Mouse (Mus musculus) brain, embryonic 18.5 days (tissue): Measurements from ENCODE around the gene Phpt1.
"Not testable (repeated sequence)": the region's sequence is repeated elsewhere in the genome, so short reads cannot be mapped to it uniquely, and the experiment has no call there.

Source experiments
- DNase-seq: peaks from one replicate; pipeline ENCODE4 v3.0.0-alpha.2; 2012; ENCODE audit warnings: low read depth, low spot score

Gene Phpt1

DNA sequence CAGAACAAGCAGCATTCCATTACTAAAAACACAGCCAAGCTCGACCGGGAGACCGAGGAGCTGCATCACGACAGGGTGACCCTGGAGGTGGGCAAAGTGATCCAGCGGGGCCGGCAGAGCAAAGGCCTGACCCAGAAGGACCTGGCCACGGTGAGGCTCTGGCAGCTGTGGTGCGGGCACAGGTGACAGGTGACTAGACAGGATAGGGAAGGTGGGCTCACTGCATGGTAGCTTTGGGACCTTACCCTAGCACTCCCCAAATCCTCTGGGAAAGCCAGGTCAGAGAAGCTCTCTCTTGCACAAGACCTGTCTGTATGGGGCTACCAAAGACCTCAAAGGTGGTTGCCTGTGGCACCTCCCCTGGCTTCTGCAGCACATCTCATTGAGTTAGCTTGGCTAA, 14.5 kb downstream of the Phpt1 start:
- no peak for DNase-seq

DNA sequence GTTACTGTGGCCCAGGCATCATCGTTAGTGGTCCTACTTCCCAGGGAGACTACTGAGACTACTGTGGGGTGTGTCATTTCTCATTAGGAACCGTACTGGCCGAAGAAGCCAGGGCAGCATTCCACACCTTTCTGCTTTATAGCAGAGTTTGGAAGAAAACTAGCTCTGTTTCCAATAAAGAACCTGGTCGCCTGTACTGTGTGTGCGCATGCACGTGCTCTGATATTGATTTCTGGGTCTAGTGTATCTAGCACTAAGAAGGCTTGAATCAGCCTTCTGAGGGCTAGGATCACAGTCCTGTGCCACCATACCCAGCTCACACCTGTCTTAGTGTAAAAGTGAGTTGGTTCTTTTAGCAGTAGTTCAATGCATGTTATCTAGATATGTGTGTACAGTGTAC, 16.2 kb downstream of the Phpt1 start:
- DNase-seq = no peak

DNA sequence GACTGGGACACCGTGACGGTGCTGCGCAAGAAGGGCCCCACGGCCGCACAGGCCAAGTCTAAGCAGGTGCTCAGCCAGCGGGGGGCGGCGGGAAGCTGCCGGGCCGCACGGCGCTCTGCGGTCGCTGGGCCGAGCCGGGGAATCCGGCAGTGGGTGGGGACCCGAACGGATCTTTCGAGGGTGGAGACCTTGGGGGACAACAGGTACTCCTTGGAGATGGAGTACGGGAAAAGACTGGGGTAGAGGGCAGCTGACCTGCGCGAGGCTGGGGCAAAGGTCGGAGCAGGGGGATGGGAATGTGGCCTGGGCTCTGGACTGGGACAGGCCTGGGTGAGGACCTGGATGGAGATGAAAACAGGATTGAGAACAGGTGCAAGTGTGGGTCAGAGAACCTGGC, 17.1 kb downstream of the Phpt1 start:
- no peak for DNase-seq

DNA sequence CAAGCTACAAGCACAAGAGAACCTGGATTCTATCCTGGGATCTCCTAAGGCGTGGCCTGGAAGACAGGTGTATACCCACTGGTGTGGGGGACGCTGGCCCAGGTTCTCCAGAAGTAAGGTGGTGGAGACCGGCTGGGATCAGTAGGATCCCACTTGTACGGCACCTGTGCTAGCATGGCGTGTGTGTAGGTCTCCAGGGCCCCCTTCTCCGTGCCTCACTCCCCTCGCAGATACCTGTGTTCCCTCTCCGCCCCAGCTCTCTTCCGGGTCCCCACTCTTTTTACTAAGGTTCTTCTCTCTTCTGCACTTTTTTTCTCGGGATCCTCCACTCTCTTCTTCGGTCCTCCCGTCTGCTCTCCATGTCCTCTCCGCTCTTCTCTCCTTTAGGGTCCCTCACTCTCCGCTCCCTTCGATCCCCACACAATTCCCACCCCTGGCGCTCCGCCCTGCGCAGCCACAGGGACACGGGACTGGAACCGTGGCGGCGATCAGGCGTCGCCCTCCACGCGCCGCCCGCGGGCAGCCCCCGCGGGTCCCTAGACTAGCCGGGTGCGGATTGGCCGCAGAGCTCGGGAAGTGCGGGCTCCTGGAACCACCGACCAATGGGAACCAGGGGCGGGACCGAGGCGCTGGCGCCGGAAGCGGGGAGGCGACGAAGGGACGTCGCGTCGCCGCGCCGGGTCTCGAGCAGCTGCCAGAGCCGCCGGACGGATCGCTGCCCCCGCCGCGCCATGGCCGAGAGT, 17.6 kb downstream of the Phpt1 start, which contains the start of gene Edf1:
TSS of gene Edf1 (plus strand) at position 627 of the 743 bp plus-strand sequence.
- peak; percentile 86 for DNase-seq

DNA sequence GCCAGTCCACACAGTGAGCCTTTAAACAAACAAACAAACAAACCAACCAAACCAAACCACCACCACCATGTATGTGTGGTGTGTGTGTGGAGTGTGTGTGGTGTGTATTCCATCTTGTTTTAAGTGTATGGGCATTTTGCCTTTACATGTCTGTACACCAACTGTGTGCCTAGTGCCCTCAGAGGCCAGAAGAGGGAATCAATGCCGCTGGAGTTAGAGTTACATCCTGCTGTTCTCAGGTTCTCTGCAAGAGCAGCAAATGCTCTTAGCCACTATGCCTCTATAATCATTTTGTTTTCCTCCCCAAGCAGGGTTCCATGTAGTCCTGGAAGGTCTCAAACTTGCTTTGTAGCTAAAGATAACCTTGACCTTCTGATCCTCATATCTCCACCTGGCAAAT, 18.7 kb downstream of the Phpt1 start:
- DNase-seq = no peak

DNA sequence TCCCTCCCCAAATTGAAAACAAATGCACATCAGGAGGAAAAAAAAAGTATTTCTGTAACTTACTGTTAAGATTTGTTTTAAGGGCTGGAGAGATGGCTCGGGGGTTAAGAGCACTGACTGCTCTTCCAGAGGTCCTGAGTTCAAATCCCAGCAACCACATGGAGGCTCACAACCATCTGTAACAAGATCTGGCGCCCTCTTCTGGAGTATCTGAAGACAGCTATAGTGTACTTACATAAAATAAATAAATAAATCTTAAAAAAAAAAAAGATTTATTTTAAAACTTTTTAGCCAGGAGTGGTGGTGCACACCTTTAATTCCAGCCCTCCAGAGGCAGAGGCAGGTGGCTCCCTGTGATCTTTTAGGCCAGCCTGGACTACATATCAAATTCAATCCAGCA, 19.5 kb downstream of the Phpt1 start:
- DNase-seq = not testable (repeated sequence)

DNA sequence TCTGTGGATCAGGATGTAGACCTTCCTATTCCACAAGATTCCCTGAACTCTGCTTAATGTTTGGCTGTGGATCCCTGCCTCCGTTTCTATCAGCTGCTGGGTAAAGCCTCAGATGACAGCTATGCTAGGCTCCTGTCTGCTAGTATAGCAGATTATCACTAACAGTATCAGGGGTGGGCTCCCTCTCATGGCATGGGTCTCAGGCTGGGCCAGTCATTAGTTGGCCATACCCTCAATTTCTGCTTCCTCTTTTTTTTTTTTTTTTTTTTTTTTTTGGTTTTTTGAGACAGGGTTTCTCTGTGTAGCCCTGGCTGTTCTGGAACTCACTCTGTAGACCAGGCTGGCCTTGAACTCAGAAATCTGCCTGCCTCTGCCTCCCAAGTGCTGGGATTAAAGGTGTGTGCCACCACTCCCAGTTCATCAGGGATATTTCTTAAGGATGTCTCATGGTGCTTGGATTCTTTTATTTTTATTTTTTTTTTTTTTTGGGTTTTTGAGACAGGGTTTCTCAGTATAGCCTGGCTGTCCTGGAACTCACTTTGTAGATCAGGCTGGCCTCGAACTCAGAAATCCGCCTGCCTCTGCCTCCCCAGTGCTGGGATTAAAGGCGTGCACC, 21.7 kb downstream of the Phpt1 start:
- DNase-seq = not testable (repeated sequence)

DNA sequence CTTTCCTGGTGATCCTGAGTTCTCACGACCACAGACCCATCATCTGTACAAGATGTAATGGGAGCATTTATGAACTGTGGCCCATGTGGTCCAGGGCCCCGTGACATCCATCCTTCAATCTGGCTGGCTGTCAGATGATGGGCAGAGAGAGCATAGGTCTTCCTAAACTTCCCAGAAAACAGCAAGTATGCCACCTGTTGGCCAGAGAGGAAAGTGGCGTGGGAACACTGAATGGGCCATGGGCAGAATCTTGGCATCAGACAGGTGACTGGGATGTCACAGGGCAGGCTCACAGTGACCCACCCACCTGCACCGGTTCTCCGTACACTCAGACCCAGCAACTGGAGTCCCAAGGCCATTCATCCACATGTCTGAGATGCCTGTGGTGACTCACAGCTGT, 23.8 kb downstream of the Phpt1 start:
- no peak for DNase-seq

DNA sequence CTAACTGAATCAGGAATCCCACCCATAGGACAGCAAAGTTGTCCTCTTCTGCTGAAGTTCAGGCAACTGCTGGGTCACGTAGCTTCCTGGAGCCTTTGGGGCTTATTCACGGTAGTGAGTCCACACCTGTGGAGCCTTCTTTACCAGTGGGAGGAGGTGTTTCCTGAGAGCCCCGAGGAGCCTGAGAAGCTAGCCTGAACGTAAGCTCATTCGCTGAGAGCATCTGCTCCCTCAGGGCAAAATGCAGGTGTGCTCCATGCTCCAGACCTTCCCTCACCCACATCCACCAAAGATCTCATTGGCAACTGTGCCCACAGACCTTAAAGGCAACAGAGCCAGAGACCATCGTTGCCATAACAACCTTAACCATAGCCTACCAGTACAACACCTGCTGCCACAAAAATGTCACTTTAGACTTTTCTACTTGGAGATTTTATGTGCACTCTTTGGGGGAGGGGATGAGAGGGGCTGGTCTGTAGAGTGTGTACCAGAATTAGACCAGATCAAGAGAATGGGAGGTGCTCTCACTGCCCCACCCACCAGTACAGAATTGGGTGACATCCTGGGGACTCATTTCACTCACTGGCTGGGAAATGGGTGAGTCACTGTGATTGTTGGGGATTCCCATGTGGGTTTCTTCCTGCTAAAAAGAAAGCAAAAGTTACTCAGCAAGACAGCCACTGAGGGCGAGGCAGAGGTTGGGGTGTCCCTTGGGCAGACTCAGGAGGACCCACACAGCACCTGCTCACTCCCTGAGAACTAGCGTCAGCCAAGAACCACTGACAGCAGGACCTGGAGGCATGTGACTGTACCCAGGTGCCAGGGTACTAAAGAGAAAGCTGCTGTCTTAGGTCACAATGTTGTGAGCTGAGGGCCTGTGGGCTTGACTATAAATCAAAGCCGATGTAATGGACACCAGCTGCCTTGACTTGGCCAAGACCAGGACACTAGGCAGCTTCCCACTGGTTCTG, 25.7 kb downstream of the Phpt1 start:
- no peak for DNase-seq

DNA sequence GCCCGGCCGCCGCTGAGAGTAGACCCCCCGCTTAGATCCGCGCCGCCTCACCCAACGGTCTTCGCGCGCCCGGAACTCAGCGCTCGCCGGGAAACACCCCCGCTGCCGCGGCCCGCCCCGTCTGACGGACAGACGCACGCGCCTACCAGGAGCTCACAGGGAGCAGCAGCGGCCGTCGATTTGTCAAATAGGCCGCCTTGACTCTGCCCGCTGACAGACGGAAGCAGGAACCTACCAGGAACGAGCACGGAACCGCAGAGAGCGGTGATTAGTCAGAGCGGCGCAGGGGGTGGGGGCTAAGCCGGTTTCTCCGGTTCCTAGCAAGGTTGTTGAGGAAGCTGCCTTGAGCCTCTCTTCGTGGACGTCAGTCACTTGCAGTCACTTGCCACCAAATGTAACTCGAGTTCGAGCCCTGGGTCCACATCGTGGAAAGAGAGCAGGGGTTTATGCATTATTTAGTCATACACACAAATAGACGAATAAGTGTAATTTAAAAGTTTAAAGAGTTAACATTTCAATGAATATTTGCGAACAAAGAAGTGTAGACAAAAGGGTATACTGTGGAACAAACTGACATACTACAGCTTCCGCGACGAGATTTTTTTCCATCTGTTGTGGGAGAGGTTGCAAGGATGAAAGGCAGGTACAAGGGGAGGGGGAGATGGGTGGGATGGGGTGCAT, 28.1 kb downstream of the Phpt1 start, which contains the start of gene Traf2:
TSS of gene Traf2 (minus strand) at position 130 of the 681 bp plus-strand sequence.
- DNase-seq = peak; percentile 96

DNA sequence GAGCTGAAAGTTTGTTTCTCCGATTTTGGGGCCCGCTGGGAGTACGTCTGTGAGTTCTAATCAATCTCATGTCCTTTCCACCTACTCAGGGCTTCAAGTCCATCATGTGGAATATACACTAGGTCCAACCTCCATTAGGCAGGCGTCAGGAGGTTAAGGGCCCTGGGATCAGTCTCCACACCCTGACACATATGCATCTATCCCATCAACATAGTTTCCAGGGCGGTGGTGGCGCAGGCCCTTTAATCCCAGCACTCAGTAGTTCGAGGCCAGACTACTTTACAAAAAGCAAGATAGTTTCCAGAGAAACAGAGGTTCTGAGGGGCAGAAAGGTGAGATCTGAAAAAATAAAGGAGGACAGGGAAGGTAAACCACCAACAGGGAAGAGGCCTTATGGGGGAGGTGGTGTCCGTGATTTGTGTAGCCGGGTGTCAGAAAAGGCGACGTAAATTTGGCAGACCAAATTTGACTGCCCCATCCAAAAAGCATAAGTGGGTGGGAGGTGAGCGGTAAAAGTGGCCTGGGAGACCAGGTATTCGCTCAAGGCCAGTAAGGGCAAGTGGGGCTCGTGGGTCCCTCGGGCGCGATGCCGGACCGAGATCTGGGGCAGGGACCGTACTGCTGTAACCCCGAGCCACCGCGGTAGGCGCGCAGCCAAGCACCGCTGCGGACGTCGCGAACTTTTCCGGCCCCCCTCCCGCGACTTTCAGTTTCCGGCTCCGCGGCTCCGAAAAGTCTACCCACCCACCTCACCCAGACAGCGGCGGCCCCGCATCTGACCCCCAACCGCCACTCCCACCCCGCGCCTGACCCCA, 28.8 kb downstream of the Phpt1 start:
- DNase-seq = no peak

DNA sequence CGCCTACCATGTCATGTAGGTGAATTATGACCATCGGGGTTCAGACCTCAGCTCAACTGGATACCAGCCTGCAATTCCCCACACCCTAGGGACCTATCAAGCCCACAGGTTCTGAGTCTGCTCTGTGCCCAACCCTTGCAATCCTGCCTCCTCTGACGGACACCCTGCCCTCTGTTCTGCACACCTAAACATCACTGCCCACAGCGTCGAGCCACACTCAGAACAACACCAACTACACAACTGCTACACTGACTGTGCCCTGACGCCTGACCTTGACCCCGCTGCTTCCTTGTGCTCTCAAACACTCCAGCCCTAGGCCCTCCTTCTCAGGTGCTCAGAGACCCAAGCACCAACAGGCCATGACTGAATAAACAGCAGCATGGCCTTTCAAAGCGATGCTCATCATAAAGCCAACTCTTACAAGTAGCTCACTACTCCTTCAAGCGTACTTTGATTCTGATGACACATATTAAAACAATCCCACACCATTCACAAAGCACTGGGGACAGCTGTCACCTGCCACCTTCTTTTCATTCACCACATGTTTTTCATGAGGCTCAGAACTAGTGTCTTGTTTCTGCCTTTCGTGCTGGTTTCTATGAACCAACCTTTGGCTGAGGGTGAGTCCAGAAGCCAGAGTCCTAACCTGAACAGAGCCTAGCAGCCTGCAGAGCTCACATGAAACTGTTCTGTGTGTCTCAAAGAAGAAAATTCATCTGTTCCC, 33.2 kb downstream of the Phpt1 start:
- DNase-seq = no peak

DNA sequence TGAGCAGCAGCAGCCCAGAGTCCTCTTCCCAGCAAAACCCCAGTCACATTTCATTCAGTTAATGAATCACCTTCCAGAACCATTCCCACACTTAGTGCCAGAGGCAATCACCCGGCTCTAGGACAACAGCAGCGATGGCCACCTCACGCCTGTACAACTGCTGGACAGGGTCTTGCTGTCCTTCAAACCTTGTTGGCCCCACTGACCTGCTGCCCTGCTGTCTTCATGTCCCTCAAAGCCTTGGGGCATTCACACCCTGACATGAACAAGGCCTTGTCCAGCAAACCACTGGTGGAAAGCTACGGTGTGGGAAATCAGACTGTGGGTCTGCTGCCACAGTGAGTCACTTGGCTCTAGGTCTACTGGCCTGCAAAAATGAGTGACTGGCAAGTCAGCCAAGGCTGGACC, 34.5 kb downstream of the Phpt1 start:
- no peak for DNase-seq

DNA sequence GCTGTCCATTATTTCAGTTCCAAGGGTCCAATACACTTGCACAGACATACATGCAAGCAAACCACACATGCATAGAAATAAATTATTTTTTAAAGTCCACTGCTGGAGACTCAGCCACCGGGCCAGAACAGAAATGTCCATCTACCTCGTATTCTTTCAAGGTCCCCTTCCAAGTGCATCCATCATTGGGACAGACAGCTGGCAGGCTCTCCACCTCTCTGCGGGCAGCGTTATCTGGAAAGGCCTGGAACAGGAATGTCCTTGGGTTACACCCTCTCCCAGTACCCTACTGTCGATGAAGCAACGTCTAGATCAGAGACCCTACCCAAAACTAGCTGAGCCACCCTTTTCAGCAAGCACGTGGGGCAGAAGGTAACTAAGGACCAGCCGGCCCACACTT, 38.5 kb downstream of the Phpt1 start:
- no peak for DNase-seq

DNA sequence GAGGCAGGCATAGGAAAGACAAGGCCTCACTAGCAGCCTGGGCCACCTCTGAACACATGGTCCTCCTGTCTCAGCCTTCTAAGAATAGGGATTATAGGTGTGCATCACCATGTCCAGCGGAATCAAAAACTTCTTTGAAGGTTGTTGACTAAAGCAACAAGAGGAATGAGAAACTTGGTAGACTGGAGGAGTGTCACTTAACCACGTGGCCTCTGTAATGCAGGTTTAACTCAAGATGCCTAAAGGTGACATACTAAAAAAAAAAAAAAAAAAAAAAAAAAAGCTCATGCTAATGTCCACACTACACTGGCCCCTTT, 40.2 kb downstream of the Phpt1 start:
- no peak for DNase-seq

DNA sequence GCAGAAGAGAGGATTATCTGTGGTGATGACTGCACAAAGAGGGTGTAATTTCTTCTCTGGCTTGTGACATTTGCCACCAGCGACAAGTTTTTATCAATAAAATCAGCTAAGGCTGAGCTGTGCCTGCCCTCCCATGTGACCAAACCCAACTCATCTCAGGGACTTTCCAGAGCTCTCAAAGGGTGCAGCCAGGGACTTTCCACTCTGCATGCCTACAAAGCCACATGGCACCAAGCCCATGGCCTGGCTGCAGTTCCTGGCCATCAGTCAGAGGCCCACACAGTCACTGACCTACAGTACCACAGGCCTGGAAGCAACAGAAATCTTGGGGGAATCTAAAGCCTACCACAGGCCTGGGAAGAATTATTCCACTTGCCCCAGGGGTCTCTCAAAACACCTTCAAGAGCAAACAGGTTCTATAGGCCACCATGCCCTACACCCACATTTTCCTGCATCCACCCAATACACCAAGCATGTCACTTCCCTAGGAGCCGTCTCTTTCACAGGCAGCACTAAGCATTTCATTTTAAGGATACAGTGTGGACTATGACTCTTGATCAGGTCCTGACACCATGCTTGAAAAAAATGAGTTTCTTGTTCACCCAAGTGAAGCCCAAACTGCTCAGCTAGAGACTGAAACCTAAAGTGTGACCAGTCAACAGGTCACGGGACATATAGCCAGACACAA, 40.7 kb downstream of the Phpt1 start:
- DNase-seq = no peak

DNA sequence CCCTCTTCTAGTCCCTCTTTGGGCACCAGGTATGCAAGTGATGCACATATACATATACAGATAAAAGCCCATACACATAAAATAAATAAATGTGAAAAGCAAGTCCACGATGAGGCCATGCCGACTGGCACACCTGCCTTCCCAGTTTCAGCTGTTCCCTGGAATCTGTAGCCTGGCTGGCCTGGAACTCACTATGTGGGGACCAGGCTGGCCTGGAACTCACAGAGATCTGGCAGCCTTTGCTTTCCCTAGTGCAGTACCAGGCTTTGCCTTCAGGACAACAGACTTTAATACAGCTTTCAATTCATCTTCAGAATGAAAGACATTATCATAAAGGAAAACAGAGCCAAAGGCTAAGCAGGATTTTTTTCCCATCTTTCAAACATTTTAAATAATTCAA, 41.3 kb downstream of the Phpt1 start:
- no peak for DNase-seq

DNA sequence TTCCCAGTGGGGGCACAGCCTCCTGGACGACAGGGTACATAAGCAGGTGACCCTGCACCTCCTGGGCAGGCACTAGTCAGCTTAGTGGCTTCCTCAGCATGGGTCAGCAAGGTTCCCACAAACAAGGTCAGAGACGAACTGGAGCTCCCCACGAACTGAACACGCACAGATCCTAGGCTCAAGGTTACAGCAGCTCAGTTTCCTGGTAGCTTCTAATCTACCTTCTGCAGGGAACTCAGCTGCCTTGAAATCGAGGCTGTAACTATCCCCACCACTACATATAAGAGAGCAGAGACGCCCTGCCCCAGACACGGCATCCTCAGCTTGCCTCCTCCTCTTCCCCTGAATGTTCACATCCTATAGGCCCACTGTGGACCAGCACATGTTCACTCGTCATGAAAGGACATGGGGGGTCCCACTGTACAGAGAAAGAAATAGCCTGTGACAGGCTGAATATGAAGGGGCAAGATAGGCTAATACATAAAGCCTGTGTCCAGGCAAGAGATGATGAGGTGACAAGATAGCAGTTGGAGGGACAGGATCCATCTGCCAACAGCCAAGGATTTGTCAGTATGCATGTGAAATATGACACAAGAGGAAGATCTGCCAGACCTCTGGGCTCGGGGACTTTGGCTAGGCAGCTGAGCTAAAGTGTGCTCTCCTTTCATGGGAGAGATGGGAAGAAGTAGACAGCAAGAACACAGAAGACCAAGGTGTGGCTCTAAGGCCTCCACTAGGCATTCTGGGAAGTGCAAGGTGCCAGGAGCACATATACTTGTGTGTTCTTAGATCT, 48.3 kb downstream of the Phpt1 start:
- DNase-seq = no peak
